Mouse (Mus musculus): ENCODE data around the gene Smyd4. TPM values are rescaled to one million over a fixed set of nuclear protein-coding genes. Genes with fewer than 3 reads are reported as not detected.

Gene Smyd4
- total RNA-seq, 2 experiments from 2014 or later, result 13.2 to 16.4 TPM

DNA sequence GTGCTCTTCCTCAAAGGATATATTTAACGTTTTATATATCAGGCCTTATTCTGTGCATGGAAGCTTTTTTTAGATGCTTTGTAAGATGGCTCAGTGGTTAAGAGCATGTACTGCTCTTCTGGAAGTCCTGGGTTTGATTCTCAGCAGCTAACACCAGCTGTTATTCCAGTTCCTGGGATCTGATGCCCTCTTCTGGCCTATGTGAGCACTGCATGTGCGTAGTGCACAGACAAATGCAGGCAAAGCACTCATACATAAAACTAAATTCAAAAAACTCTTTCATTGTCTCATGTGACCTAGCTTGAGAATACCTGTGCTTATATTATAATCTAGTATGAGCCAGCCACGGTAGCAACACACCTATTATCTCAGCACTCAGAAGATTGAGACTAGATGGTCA, 58.6 kb downstream of the Smyd4 start:
- intact Hi-C loops (cut with DNase I), result no loop called here

DNA sequence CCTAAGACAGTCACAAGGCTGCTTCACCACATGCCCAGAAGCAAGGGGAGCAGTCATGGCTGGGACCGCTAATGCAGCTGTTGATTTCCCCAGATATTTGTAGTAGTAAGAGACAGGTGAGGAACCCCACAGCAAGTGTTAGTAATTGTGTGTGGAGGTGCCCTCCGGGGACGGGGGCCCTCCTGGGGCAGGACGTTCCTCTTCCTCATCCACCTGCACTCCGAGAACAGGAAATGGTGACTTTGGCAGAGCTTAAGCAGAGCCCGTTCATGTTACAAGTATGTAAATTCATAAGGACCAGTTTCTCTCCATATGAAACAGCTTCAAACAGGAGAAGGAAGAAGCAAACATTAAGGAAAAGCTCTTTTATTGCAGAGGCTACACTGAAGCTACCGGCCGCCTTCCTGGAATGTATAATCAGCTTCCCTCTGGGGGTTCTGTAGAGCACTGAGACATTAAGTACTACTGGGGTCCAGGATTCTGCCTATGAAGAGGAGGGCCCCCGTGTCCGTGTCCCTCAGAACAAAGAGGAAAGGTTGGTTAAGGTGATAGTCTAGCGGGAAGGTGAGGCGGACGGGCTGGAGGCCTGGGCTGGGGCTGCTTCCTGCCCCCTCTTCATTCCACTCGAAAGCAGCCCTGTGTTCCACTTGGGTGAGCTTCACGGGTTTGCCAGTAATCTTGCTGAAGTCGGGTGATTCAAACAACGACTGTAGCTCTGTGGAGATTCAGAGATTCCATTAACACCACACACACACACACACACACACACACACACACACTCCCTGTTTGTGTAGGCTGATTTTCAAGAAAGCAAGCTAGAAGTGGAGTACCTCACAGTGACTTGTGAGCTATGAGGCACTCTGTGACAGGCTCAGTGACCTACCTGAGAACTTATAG, 61.7 kb downstream of the Smyd4 start:
- intact Hi-C loops (cut with DNase I), result no loop called here
- no peak for DNase-seq (ENCODE audit: low spot score in 2 of 2)

More for the DNA sequence above, 58.6 kb downstream of the Smyd4 start:
- no peak for DNase-seq (ENCODE audit: low spot score in 2 of 2)

DNA sequence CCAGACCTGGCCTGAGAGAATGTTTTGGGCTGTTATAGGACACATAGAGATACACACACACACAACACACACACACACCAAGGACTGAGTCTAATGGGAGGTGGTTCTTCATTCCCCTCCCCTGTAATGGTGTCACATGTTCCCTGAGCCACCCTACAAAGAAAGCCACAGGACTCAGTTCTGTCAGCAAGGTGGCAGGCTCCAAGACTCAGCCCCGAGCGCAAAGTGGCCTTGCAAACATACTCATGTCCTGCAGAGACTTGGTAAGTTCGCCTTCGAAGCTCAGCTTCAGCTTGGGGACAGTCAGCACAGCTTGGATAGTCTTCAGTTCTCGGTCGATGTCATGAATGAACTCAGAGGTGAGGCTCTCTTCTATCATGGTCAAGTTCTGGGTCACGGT, 62.4 kb downstream of the Smyd4 start:
- intact Hi-C loops (cut with DNase I), result no loop called here
- no peak for DNase-seq (ENCODE audit: low spot score in 2 of 2)

DNA sequence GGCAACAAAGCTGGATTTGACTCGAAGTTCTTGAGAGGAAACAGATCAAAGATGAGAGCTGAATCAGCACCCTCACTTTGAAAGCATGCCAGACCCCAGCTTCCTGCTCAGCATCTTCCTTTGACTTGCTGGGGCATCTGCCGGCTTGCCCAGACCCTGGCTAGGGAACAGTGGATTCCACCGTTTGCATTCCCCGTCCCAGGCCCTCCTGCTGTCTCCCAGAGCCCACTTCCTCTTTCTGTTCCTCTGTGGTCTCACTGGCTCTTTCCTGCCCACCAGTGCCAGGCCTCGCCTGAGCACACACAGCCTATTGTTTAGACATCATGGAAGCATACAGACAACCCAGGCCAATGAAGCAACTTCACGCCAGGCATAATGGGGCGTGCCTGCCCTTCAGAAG, 66.9 kb downstream of the Smyd4 start:
- intact Hi-C loops (cut with DNase I), result no loop called here
- DNase-seq (ENCODE audit: low spot score in 2 of 2), result no peak

DNA sequence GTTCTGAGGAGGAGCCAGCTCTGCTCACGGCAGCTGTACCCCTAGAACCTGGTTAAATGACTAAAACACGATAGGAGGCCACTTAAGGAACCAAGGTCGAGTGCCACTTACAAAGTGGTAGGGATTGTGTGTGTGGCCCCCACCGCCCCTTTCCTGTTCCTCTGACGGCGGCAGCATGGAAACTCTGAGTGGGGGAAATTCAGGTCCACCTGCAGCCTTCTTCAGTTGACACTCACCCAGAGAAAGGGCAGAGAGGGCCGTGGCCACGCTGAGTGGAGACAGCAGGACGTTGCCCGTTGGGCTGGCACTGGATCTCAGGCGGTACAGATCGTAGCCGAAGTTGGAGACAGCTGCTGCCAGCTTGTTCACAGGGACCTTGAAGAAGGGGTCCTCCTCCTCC, 67.8 kb downstream of the Smyd4 start:
- DNase-seq (ENCODE audit: low spot score in 2 of 2), result no peak
- intact Hi-C loops (cut with DNase I), result no loop called here

DNA sequence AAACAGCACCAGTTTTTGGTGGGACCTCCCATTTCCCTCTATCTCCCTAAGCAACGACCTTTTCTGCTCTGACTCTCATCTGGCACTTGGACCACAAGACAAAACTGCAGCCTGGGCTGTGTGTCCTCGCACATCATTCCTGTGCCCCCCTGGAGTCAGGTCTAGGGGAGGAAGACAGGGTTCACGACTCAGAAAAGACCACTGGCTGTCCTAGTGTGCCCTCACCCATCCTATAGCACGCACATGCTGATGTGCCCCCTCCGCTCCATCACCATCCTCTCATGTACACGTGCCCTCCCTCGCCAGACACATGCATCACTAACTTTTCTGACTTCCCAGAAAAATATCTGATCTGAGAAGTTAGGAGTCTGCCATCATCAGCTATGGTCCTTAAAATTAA, 71.8 kb downstream of the Smyd4 start:
- intact Hi-C loops (cut with DNase I), result no loop called here
- no peak for DNase-seq (ENCODE audit: low spot score in 2 of 2)

DNA sequence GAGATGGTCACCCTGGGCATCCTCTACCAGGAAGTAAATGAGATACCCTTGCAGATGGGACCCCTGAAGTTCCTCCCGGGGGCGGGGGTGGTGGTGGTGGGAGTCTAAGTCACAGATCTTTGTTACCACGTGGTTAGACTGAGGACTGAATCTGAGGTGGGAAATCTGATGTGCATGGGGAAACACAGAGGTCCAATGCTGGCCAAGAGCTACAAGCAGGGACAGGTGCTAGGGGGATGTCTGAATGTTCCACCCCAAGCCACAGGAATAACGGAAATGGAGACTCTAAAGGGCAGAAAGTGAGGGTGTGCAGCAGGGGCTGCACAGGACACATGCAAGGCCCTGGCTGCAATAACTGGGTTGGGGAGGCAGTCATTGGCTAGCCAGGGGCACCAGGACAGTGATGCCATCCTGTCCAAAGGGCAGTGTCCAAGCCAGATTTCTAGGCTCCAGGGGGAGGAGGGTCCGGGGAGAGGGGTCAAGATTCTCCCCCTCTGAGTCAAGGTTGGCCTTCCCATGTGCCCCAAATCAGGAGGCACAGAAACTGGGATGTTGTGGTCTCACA, 72.7 kb downstream of the Smyd4 start:
- intact Hi-C loops (cut with DNase I), result no loop called here
- DNase-seq (ENCODE audit: low spot score in 2 of 2), result no peak

DNA sequence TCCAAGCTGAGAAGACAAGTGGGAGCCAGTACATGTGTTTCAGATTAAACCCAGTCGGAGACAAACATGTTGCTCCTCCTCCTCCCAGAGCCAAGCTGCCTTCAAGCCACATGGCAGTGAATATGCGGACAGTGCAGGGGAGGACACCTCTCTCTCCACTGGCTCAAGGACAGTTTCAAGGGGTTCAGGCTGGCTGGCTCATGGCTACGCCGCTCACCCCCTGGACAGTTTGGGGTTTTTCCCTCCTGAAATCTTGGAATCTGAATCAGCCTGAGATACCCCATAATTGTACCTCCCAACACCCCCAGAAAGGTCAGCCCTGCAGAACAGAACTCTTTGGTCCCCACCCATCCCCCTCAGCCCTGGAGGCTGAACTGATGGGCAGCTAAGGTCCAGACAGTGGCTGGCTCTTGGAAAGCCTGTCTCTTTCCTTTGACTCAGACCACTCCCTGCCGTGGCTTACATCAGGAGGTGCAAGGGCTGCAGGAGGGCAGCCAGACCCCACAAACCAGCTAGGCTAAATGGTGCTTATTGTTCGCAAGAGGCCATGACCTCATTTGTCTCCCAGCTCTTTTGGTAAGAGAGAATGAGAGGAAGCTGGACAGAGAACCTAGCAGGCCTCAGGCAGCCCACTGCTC, 73.3 kb downstream of the Smyd4 start:
- no peak for DNase-seq (ENCODE audit: low spot score in 2 of 2)
- intact Hi-C loops (cut with DNase I), result no loop called here

DNA sequence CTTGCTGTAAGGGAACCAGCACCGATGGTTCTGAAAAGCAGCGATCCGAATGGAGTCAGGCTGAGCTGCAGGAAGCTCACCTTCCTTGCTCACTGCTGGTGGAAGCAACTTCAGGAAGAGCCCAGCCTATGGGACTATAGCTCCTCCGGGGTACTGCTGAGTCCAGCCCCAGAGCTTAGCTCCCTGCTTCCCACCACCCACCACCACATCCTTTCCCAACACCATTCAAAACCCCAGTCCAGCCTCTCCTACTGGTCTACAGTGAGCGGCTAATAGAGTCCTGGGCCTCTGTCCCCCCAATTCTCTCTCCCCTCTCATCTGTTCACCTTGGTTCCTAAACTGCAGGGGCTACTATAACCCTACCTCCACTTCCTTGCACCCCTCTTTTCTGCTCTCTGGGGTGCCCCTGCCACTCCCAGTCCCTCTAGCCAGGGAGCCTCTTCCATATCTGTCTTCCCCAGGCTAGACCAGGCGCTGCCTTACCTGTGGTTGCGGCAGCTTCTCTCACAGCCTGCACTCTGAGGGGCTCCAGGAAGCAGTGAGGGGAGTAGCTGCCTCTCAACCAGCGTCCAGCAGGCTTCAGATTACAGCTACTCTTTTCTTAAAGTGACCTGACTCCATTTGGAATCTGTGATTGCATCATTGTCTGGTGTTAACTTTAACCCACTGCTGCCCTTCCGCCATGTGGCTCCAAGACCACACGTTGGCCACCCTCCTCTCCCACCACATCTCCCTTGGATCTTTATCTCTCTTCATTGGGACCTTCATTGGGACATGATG, 74.0 kb downstream of the Smyd4 start, which contains the start of gene Serpinf1:
Gene Serpinf1 (minus strand): TSS at position 689 of the 780 bp plus-strand sequence.
- intact Hi-C loops (cut with DNase I), result no loop called here
- DNase-seq (ENCODE audit: low spot score in 2 of 2), result no peak

DNA sequence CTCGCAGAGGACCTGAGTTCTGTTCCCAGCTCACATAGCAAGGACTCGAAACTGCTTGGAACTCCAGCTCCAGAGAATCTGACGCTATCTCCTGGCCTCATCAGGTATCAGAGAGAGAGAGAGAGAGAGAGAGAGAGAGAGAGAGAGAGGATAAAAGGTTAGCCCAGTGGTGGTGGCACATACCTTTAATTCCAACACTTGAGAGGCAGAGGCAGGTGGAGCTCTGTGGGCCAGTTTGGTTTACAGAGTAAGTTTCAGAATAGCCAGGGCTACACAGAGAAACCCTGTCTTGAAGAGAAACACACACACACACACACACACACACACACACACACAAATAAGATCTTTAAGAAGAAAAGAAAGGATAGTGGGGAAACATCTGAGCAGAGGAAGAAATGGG, 74.9 kb downstream of the Smyd4 start:
- intact Hi-C loops (cut with DNase I), result no loop called here
- DNase-seq (ENCODE audit: low spot score in 2 of 2), result no peak

DNA sequence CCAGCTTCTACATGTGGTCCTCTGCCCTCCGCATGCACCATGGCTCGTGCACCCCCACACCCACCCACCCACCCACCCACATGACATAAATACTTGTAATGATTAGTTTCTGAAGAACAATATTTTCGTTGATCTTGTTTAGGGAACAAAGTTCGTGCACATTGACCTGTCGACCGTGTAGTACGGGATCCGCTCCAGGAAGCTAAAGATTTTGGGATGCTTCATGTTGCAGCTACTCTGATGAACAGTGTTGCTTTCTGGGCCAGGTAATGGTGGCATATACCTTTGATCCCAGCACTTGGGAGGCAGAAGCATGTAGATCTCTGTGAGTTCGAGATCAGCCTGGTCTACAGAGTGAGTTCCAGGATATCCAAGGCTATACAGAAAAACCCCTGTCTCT, 75.8 kb downstream of the Smyd4 start:
- no peak for DNase-seq (ENCODE audit: low spot score in 2 of 2)
- intact Hi-C loops (cut with DNase I), result no loop called here

DNA sequence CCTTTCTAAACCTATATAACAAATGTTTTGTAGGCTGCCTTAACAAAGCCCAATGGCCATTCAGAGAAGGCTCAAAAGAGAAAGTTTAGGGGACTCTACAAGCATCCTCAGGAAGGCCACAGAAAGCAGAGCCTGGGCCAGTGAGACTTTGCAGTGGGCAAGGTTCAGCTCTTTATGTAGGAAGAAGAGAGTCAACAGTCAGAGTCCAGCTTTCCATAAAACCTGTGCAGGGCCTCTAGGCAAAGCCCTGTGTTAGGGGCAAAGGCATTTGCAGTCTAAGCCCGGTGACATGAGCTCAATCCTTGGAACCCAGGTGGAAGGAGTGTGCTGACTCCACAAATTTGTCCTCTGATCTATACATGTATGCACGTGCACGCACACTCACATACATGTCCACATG, 76.2 kb downstream of the Smyd4 start:
- intact Hi-C loops (cut with DNase I), result no loop called here
- no peak for DNase-seq (ENCODE audit: low spot score in 2 of 2)

DNA sequence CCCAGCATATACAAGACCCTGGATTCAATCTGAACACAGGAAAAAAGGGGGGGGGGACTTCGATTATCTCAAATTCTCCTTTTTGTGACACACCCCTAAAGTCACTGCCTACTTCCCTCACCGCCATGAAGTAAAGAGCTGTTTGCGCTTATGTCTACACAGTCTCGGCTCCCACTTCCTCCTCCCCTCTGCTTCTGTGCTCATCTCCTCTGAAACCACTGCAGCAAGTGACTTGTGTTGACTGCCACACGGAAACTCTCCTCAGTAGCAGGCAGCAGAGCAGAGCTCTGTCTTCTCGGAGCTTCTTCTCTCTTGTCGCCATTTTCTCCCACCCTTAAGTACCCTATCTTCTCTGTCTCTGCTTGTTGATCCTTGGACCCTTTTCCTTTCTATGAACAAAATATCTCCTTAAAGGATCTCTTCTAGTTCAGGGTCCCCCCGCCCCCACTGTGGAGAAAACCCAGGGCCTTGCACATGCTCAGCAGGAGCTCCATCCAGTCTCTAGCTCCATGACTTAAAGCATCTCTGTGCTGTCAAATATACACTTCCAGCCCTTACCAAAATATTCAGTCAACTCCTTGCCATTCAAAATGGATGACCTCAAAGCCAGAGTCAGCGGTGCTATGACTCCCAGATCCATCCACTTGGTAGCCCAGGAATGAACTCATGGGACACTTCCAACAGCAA, 80.9 kb downstream of the Smyd4 start:
- no peak for DNase-seq (ENCODE audit: low spot score in 2 of 2)
- intact Hi-C loops (cut with DNase I), result no loop called here

DNA sequence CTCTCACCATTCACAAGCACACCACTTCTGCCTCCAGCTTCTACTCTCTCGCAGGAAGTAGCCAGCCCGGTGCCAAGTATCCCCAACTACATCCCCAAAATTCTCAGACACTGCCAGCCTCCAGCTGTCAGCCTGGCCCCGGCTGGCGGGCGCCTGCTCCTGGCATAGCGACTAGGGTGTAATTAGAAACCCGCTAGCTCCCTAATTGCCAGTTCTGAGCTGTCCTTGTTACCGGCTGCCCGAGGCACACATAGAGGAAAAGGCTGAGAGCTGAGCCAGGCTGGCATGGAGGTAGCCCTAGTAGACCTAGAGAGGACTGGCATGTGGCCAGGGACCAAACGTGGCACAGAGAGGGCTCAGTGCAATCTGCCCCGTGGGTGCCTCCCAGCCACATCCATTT, 83.1 kb downstream of the Smyd4 start:
- intact Hi-C loops (cut with DNase I), result no loop called here
- DNase-seq (ENCODE audit: low spot score in 2 of 2), result peak; percentile 62 to 65

DNA sequence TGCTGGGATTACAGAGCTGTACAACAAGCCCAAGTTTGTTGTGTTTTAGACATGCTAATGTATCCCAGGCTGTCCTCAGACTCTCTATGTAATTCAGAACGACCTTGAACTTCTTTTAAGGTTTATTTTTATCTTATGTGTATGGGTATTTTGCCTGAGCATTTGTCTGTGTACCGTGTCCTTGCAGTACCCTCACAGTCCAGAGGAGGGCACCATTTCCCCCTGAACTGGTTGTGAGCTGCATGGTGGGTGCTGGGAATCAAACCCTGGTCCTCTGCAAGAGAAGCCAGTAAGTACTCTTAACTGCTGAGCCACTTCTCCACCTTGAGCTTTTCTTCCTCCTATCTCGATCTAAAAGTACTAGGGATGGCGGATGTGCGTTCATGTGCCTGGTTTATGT, 85.9 kb downstream of the Smyd4 start:
- DNase-seq (ENCODE audit: low spot score in 2 of 2), result no peak
- intact Hi-C loops (cut with DNase I), result no loop called here

DNA sequence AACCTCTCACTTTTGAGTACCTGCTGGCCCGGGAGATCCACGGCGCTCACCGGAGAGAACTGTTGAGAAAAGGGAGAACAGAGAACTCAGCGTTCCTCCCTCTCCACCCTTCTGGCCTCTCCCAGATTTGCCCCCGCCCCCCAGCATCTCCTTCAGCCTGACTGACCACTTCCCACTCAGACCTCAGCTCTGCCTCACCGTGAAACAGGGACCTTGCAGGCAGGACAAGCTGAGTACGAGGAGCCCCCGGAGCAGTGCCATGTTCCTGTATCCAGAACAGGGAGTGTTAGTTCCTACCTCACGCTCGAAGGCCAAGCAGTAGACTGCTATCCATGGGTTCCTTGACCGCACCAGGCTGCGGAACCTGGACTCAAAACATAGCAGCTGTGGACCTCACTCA, 90.0 kb downstream of the Smyd4 start:
- intact Hi-C loops (cut with DNase I), result no loop called here
- DNase-seq (ENCODE audit: low spot score in 2 of 2), result no peak

DNA sequence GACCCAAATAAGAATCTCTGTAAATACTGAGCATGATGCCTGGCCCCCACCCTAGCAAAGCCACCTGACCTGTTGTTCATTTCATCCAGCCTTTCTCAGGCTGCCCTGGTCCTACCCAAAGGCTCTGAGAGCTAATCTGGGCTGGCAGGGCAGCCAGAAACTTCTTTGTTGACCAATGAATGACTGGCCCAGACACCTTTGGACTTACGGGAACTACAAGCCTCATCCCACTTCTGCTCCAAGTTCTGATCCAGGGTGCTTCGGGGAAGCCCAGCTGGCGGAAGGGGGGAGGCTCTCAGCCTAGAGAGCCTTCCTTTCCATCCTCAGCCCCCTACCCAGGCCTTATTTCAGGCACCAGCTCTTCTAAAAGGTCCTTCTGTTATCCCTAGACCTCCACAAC, 90.6 kb downstream of the Smyd4 start:
- intact Hi-C loops (cut with DNase I), result no loop called here
- DNase-seq (ENCODE audit: low spot score in 2 of 2), result no peak

DNA sequence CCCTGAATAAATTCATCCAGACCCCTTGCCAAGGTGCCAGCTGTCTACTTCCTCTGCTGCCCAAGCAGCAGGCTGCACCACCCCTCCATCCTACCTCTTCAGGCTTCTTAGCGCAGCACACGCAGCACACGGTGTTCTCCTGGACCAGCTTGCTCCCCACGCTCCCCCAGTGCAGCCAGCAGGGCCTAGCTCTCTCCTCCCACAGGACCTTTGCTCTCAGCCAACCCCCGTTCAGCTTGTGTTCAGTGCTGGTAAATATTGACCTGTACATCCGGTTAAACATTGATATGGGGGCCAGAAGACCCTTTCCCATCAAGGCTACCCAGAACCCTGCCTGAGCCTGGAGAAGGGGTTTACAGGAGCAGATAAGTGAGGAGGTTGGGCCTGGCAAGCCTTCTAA, 91.1 kb downstream of the Smyd4 start, which contains the start of gene Serpinf2:
Gene Serpinf2 (minus strand): TSS at position 229 of the 400 bp plus-strand sequence.
- intact Hi-C loops (cut with DNase I), result no loop called here
- DNase-seq (ENCODE audit: low spot score in 2 of 2), result no peak

DNA sequence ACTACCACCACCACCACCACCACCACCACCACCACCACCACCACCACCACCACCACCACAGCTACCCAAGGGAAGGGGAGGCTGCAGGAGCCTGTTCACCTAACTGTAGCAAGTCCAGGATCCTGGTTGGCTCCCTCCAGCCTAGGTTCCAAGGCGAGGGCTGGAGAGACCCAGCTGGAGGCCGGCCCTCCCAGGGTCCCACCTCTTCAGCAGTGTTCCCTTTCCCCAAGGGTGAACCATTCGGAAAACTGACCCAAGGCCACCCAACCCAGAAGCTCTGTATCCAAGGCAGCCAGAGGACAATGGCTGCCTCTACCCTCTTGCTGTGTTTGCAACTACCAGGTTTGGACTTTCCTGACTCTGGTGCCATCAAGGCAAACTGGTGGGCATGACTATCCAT, 91.7 kb downstream of the Smyd4 start:
- no peak for DNase-seq (ENCODE audit: low spot score in 2 of 2)
- intact Hi-C loops (cut with DNase I), result no loop called here

DNA sequence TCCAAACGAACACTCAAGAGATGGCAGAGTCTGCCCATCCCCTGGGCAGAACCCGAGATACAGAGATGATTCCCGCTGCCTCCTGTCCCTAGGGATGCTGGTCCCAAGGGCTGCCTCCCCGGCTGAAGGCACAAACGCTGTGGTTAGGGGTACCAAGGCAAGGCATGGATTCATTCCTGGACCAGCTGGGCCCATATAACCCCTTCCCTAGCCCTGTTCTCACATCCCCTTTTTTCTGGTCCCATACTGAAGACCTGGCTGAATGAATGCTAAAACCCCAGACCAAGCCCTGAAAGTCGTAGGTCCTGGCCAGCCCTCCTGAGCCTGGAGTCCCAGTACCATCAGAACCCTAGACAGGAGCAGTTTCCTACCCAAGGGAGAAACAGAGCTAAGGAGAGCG, 92.8 kb downstream of the Smyd4 start:
- intact Hi-C loops (cut with DNase I), result no loop called here
- no peak for DNase-seq (ENCODE audit: low spot score in 2 of 2)

Measured in left cerebral cortex, postnatal 36 days (tissue).